Mouse (Mus musculus): Measurements from ENCODE around the gene Hoxd13. TPM values are rescaled to one million over a fixed set of nuclear protein-coding genes. Genes with fewer than 3 reads are reported as not detected.

Gene Hoxd13
- polyA plus RNA-seq, 1 experiment, result not detected

- H3K27ac ChIP-seq (replicated peaks; ENCODE audit: low read depth, low read length), result no peak overlapping the region
- no peaks in the 10 kb centered on the region for H3K4me1 ChIP-seq (ENCODE audit: control insufficient read depth, insufficient read depth, insufficient read length, low read length)
- H3K4me3 ChIP-seq (ENCODE audit: insufficient read depth, low read depth, low read length), result no peak overlapping the region
Observed at GRCm38 (mm10) chr2:74658024-74658666, 10.0 kb upstream of the Hoxd13 start.

DNA sequence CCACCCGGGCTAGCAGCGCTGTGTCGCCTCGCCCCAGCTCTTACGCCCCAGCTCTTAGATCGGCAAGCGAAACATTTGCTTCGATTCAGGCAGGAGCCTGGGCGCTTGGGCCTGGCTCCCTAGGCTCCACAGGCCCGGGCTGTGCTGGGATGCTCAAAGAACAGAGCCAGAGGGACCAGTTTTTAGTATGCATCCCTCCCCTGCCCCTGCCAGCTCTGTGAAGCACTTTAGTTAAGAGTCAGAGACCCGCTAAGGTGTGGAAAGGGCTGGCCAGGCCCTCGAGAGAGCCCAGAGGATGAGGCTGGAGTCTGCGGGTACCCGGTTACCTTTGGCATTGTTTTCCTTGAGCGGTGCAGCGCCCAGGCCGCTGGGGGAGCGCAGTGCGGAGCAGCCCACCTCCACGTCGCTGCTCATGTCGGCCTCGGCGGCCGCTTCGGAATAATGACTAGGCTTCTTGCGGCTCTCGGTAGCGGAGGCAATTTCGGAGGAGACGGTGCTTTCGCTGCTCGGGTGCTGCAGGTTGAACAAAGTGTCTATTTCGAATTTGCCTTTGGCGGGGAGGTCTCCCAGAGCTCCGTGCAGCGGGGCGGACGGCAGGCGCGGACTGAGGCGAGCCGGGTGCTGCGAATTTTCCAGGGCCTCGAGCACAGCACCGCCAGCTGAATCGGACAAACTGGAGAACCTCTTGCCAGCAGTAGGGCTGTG is 9.3 kb upstream of the Hoxd13 start:
- no peaks in the 10 kb centered on the region for H3K4me1 ChIP-seq (ENCODE audit: control insufficient read depth, insufficient read depth, insufficient read length, low read length)
- no peak overlapping the region for H3K4me3 ChIP-seq (ENCODE audit: insufficient read depth, low read depth, low read length)

DNA sequence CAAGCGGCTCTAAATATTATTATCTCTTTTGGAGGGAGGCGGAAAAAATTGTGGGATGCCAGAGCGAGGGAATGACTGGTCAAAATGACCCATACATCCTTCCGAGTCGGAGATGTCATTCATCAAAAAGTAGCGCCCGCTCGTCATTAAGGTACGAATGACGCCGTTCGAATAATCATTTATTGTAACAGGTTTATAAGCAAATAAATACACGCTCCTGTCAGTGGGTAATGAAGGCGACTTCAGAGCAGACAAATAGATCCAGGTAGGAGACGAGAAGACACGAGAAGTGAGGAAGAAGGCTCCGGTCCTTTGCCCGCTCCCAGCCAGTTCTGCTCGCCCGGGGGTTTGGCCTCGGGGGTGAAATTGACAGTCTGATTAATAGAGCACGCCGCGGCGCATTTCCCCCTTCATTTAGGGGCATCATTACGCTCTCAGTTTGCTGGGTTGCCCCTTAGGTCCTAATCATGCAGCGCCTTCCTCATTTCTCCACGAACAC is 8.6 kb upstream of the Hoxd13 start, which contains the start of gene Evx2:
TSS of gene Evx2 (minus strand) at position 51 of the 499 bp plus-strand sequence.
- Histone ChIP-seq H3K4me3 (ENCODE audit: insufficient read depth, low read depth, low read length) (no peak within 1 kb of the TSS), H3K4me1 (ENCODE audit: control insufficient read depth, insufficient read depth, insufficient read length, low read length) (no peaks in the 10 kb centered on the region), H3K27ac (replicated peaks; ENCODE audit: low read depth, low read length) (no peak within 1 kb of the TSS)

More for the DNA sequence above, 9.3 kb upstream of the Hoxd13 start:
- no peak overlapping the region for H3K27ac ChIP-seq (replicated peaks; ENCODE audit: low read depth, low read length)

DNA sequence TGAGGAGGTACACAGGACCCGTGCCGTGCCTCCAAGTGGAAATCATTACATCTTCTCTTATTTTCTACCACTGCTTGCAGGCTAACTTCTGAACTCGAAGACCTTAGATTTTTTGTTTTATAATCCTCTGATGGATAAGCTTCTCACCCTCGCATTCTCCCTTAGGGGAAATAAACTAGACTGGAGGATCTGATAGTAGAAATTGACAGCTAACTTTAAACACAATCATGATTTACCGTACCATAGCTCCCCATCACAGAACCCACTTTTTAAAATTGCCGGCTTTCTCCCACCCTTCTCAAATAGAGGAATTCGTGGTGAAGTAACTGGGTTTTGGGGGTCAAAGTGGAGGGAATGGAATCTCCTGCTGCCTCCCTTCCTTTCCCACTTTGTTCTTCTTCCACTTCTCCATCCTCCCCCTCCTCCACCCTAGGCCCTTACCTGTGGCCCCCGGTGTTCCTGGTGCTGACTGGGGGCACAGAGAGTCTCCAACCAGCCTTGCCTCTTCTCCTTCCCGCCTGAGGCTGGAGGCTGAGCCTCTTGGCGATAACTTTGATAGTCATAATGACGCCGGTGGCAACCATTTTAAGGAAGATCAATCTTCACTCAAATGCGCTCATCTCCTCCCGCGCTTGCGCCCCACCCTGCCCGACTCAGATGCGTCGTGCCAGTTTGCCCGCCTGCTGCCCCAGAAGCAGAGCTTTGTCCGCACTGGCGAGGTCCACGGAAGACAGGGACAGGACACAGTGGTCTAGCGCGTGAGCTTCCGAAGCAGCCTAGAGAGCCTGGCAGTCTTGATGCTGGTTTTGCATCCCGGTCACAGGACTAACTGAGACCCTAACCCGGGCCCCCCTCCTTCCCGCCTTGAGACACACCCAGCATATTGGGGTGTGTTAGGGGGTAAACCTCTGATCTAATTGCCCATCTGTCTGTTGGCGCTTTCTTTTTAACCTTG is 7.4 kb upstream of the Hoxd13 start:
- H3K4me3 ChIP-seq (ENCODE audit: insufficient read depth, low read depth, low read length), result no peak overlapping the region
- H3K27ac ChIP-seq (replicated peaks; ENCODE audit: low read depth, low read length), result no peak overlapping the region
- no peaks in the 10 kb centered on the region for H3K4me1 ChIP-seq (ENCODE audit: control insufficient read depth, insufficient read depth, insufficient read length, low read length)

- H3K4me1 ChIP-seq (ENCODE audit: control insufficient read depth, insufficient read depth, insufficient read length, low read length), result no peaks in the 10 kb centered on the region
- no peak overlapping the region for H3K4me3 ChIP-seq (ENCODE audit: insufficient read depth, low read depth, low read length)
- H3K27ac ChIP-seq (replicated peaks; ENCODE audit: low read depth, low read length), result no peak overlapping the region
Observed at GRCm38 (mm10) chr2:74661685-74662084, 6.4 kb upstream of the Hoxd13 start.

DNA sequence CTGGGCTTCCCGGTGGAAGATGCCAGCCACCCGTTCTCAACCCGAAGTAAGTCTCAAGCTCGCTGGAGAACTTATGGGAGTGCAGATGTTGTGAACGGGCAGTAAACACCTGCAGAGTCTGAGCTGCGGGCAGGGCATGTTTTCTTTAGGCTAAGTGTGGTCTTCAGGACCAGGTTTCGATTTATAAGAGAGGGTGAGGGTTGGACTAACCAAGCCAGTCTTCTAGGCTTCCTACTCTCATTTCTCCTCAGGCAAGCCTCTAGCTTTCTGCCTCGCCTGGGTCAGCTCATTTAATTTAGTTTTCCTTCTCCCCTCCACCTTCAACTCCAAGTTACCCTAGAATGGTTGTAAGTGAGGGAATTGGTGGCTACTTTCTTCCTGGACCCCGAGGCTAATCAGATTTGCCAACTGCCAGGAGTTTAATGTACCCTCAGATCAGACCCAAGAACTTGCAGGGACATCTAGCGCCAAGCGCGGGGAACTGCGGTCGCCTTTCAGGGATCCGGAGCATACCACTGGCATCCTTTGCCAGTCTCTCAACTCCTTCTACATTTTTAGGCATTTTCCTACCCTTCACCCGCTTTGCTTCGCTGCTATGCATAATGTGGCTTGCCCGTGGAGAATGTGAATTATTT is 4.7 kb upstream of the Hoxd13 start:
- Histone ChIP-seq H3K27ac (replicated peaks; ENCODE audit: low read depth, low read length) (no peak overlapping the region), H3K4me3 (ENCODE audit: insufficient read depth, low read depth, low read length) (no peak overlapping the region), H3K4me1 (ENCODE audit: control insufficient read depth, insufficient read depth, insufficient read length, low read length) (no peaks in the 10 kb centered on the region)

DNA sequence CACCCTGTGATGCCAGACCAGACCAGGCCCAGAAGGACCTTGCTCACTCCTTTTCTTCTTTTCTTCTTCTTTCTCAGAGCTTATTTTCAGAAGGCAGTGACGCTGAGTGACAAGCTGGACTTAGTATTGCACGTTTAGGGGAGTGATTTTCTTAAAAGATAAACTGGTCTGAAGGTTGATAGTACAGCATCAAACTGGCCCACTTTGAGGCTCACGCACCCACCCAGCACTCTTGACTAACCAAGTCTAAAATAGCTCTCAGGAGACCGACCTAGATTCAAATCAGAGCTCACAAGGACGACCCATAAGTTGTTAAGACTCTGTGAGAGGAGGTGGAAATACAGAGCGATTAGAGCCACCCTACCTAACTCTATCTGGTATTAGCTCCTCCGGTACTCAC is 1.7 kb upstream of the Hoxd13 start:
- Histone ChIP-seq H3K4me1 (ENCODE audit: control insufficient read depth, insufficient read depth, insufficient read length, low read length) (no peaks in the 10 kb centered on the region), H3K27ac (replicated peaks; ENCODE audit: low read depth, low read length) (no peak overlapping the region), H3K4me3 (ENCODE audit: insufficient read depth, low read depth, low read length) (no peak overlapping the region)

DNA sequence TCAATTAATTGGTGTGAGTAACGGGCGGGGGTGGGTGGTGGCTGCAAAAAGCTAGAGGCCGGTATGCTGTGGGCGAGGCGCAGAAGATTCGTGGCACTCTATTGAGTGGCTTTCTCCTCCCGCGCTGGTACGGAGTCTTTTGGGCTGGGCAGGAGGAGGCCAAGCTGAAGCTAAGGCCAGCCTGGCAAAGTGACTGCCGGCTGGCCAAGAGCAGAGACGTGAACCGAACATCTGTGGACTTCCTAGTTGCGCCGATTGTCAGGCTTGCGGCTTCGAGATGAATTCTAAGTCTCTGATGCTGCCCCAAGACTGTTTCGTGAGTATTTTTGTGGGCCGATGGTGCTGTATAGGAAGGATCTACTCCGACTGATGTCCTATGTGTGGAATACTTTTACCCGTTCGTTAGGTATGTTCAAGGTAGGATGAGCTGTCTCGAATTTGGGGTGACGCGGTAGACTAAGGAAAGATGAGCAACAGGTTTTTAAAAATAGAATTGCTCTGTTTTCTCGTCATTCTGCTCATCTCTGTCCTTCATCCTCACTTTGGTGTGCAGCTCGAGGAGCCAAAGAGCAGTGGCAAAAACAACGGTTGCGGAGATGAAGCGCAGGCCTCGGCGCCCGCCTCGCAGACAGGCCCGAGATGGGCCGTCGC is 794 bp upstream of the Hoxd13 start:
- no peak overlapping the region for H3K4me3 ChIP-seq (ENCODE audit: insufficient read depth, low read depth, low read length)
- no peaks in the 10 kb centered on the region for H3K4me1 ChIP-seq (ENCODE audit: control insufficient read depth, insufficient read depth, insufficient read length, low read length)
- no peak overlapping the region for H3K27ac ChIP-seq (replicated peaks; ENCODE audit: low read depth, low read length)

DNA sequence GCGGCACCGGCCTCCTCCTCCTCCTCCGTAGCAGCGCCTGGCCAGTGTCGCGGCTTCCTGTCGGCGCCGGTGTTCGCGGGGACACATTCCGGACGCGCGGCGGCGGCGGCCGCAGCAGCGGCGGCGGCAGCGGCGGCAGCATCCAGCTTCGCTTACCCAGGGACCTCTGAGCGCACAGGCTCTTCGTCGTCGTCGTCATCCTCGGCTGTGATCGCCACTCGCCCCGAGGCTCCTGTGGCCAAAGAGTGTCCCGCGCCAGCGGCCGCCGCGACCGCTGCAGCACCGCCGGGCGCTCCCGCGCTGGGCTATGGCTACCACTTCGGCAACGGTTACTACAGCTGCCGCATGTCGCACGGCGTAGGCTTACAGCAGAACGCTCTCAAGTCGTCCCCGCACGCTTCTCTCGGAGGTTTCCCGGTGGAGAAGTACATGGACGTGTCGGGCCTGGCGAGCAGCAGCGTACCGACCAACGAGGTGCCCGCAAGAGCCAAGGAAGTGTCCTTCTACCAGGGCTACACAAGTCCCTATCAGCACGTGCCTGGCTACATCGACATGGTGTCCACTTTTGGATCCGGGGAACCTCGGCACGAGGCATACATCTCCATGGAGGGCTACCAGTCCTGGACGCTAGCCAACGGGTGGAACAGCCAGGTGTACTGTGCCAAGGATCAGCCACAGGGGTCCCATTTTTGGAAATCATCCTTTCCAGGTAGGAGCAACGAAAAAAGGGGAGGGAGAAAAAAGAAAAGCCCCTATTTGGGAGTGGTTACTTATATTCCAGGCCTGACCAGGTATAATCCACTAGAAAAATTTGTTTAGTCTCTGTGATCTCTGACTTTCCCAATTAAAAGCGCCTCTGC is 490 bp downstream of the Hoxd13 start:
- no peaks in the 10 kb centered on the region for H3K4me1 ChIP-seq (ENCODE audit: control insufficient read depth, insufficient read depth, insufficient read length, low read length)
- no peak overlapping the region for H3K27ac ChIP-seq (replicated peaks; ENCODE audit: low read depth, low read length)
- H3K4me3 ChIP-seq (ENCODE audit: insufficient read depth, low read depth, low read length), result peak overlapping the region; percentile 41

DNA sequence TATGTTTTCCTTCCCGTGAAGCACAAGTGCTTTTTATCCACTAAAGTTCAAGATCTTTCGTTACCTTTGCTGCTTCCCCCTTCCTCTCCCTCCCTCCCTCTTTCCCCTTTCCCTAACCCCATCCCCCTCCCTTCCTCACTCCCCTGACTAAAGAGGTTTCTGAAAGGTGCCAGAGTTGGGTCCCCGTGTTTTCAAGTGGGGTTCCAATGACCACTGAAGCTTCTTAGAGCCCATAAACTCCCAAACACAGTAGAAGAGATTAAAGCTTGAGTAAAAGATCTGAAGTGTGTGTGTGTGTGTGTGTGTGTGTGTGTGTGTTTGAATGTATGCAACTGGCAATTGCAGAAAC is 1.1 kb downstream of the Hoxd13 start:
- H3K4me3 ChIP-seq (ENCODE audit: insufficient read depth, low read depth, low read length), result no peak overlapping the region
- H3K27ac ChIP-seq (replicated peaks; ENCODE audit: low read depth, low read length), result no peak overlapping the region
- no peaks in the 10 kb centered on the region for H3K4me1 ChIP-seq (ENCODE audit: control insufficient read depth, insufficient read depth, insufficient read length, low read length)

DNA sequence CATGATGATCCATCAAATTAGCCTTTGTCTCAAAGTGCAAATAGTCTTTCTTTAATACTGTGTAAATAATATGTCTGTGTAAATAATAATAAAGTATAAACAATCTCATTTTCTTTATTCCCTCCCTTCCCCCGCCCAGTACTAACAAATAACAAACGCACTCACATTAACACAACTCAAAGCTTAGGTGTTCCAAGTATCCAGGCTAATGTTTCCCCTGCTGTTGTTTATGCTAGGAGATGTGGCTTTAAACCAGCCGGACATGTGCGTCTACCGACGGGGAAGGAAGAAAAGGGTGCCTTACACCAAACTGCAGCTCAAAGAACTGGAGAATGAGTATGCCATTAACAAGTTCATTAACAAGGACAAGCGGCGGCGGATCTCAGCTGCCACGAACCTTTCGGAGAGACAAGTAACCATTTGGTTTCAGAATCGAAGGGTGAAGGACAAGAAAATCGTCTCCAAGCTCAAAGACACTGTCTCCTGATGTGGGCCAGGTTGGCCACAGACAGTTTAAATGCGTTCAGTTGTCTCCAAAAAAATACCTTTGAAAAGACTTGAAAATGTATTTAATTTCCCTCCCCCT is 1.6 kb downstream of the Hoxd13 start:
- H3K4me3 ChIP-seq (ENCODE audit: insufficient read depth, low read depth, low read length), result no peak overlapping the region
- H3K27ac ChIP-seq (replicated peaks; ENCODE audit: low read depth, low read length), result no peak overlapping the region
- H3K4me1 ChIP-seq (ENCODE audit: control insufficient read depth, insufficient read depth, insufficient read length, low read length), result no peaks in the 10 kb centered on the region

GRCm38 (mm10) chr2:74670632-74671188 is 2.6 kb downstream of the Hoxd13 start:
- no peak overlapping the region for H3K4me3 ChIP-seq (ENCODE audit: insufficient read depth, low read depth, low read length)
- H3K4me1 ChIP-seq (ENCODE audit: control insufficient read depth, insufficient read depth, insufficient read length, low read length), result no peaks in the 10 kb centered on the region

DNA sequence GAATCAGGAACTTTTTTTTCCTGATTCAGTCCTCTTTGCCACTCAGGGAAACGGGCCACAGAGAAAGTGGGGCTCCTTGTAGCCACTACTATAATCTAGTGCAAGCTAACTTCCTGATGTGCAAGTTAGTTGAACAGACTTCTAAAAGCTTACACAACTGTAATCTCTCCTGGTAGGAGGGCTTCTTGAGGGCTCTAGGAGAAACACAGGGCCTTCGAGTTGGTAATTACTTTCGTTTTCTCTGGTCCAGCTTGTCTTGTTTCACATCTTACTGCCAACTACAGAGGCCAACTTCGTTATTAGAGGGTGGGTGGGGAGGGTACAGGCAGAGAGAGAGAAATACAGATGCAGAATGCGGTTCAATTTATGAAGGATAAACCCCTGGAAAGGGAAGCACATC is 3.7 kb downstream of the Hoxd13 start:
- H3K4me3 ChIP-seq (ENCODE audit: insufficient read depth, low read depth, low read length), result no peak overlapping the region
- H3K27ac ChIP-seq (replicated peaks; ENCODE audit: low read depth, low read length), result no peak overlapping the region
- H3K4me1 ChIP-seq (ENCODE audit: control insufficient read depth, insufficient read depth, insufficient read length, low read length), result no peaks in the 10 kb centered on the region

More at GRCm38 (mm10) chr2:74670632-74671188, 2.6 kb downstream of the Hoxd13 start:
- no peak overlapping the region for H3K27ac ChIP-seq (replicated peaks; ENCODE audit: low read depth, low read length)
